Mouse (Mus musculus) forebrain, embryonic 10.5 days (tissue): ENCODE data around the gene Tmem233. TPM values are rescaled to one million over a fixed set of nuclear protein-coding genes. Genes with fewer than 3 reads are reported as not detected.

Source experiments
- polyA plus RNA-seq: library from polyadenylated mRNA; unstranded; fragments of >200 nt; fragmentation: Nextera tagmentation; extraction: Ambion mirVana; gene quantifications from 2 replicates; pipeline ENCODE4 v1.2.1, GENCODE M21; 2016

Gene Tmem233
- polyA plus RNA-seq, 1 experiment from 2014 or later: not detected

Other genes with a start within 250 kb of the Tmem233 start
- 42.6 and 48.9 TPM in 2 replicates for gene Cit, start 238.0 kb downstream of the Tmem233 start, polyA plus RNA-seq
- gene Prkab1, start 58.7 kb downstream of the Tmem233 start, polyA plus RNA-seq: 74.9 and 77.5 TPM in 2 replicates
- gene Ccdc60, start 205.7 kb upstream of the Tmem233 start, polyA plus RNA-seq: 0.47 and 0.66 TPM in 2 replicates